Mouse (Mus musculus) gonadal fat pad, adult 2 months (tissue): ENCODE data around the gene Ntsr1. TPM values are rescaled to one million over a fixed set of nuclear protein-coding genes. Genes with fewer than 3 reads are reported as not detected.

Experiments used
- DNase-seq: peaks from one replicate; pipeline ENCODE4 v3.0.0-alpha.2; 2012; ENCODE audit warnings: low read depth
- polyA plus RNA-seq: library from polyadenylated mRNA; depleted of rRNA; stranded (reverse); fragments of >200 nt; gene quantifications from 2 replicates; pipeline ENCODE4 v1.2.3, GENCODE M21; 2012

Ntsr1 gene
- polyA plus RNA-seq, 1 experiment = 4.3 TPM

DNA sequence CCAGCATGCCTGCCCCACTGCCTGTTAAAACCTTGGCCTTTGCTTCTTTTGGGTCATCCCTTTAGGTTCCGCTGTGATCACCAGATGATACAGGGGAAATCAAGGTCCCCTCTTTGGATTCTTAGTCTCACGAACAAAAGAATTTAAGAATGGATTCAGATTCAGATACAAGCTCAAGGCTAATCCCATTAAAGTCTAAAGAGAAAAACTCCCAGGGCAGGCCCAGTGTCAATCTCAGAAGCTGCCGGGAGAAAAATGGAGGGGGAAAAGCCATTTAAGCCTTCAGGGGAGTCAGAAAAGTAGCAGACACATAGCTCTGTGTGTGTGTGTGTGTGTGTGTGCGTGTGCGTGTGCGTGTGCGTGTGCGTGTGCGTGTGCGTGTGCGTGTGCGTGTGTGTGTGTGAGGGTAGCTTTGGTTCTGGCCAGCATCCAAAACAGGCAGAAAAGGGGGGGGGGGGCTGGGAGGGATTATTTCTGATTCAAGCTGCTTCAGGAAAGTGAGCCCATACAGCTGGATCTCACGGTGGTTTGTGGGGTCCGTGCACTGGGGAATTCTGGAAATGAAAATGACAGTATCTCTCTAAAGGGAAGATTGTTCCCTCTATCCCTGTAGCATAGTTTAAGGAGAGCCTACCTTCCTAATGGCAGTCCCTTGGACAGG lies 8.8 kb downstream of the Ntsr1 start:
- DNase-seq = no peak

DNA sequence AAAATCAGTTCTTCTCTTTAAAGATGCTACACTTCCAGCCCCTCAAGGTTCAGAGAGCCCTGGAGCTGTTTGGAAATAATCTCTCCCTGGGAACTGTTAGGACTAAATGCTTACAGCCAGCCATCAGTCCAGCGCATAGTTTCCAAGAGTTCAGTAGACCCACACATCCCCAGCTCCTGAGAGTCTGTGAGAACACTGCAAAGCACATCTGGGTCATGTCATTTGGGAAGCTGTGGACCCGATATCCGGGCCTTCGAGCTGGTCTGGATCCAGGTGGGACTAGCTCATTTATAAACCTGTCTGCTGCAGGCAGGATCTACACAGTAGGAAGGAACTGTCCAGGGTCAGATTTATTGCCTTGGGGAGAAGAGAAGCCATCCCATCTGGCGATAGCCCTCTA lies 11.1 kb downstream of the Ntsr1 start:
- no peak for DNase-seq

DNA sequence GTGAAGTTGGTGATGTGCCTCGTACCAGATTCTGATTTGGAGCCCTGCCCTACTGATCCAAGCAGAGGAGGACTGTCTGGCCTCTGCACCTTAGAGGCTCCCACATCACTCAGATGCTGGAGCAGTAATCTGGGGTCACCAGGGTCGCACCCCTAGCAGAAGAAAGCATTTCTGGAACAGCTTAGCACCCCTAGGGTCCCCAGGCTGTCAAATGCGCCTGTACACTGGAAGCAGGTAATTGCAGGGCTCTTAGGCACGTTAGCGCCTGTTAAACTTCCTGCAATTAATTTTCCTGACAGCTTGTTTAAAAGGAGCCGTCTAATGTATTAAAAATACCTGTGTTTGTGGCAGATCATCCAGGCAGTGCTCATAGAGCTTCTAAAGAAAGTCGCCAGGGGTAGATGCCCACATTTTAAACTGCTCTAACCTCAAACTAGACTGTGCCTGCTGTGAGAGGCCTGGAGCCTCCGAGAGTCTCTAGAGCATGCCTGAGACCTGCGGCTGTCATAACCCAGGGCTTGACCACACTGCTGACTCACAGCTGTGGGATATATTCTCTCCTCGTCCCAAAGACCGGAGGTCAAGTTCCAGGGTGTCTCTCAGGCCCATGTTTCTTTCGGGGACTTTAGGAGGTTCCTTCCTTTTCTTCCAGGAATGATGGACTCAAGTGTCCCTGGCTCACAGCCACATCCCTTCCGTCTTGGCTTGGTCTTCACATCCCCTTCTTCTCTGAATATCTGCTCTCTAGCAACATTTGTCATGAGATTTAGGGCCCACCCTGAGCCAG lies 12.3 kb downstream of the Ntsr1 start:
- DNase-seq = no peak

DNA sequence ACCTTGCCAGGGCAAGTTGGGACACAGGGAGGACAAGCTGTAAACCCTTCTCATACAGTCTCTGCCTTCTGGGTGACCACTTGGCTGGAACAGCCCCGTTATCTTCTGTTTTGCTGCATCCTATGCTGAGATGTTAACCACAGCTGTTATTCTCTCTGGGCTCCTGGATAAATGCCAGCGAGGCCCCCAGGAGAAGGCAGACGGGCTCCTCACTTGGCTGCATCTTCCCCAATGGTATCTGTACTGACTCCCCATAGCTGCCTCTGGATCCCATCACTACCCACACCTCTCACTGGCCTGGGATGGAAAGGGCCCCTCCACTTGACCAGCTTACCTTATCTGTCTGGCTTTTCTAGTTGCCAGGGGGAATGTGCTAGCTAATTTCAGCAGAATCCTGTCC lies 13.2 kb downstream of the Ntsr1 start:
- DNase-seq = no peak

DNA sequence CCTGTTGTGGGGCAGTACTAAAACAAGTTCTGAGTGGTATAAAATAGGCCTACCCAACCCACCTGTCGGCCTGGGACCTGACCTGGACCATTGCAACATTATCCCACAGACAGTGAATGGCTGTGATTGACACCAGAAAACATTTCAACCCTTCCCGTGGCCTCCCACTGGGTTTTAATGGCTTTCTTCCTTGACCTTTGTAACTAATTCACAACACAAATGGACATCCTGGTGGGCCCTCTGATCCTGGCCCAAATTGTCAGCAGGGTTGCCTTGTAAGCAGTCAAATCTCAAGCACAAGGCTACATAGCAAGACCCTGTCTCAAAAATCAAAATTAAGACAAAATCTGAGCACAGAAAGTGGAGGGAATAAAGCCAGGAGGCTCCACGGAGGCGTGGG lies 14.1 kb downstream of the Ntsr1 start:
- no peak for DNase-seq

DNA sequence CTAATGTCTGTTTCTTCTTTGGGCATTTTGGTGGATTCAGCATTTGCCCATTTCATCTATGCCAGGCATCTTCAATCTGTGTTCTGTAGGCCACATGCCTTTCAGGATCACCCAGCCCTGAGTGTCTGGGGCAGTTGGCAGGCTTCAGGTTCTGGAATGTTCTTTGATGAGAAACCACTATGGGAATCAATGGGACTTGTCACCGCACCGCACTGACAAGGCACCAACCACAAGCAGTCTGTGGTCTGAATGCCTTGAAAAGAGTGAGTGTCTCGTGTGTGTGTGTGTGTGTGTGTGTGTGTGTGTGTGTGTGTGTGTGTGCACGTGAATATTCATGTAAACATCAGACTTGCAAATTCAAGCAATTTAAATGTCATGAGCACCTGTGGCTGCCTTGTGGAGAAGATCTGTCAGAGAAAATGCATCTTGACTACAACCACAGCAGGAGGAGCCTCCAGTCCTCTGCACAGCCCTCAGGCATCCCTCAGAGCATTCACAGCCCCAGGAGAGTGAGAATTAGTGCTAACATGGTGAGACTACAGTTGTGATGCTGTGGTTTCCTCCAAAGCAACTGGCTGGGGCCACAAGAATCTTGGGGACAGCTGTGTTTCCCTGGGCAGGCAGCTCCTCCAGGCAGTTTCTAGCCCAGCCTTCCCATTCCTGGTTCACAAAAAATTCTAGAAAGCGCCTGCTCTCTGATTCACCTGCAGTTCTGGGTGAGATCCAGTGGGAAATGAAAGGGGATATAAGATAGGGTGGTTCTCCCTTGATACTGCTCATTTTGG lies 21.9 kb downstream of the Ntsr1 start:
- no peak for DNase-seq

DNA sequence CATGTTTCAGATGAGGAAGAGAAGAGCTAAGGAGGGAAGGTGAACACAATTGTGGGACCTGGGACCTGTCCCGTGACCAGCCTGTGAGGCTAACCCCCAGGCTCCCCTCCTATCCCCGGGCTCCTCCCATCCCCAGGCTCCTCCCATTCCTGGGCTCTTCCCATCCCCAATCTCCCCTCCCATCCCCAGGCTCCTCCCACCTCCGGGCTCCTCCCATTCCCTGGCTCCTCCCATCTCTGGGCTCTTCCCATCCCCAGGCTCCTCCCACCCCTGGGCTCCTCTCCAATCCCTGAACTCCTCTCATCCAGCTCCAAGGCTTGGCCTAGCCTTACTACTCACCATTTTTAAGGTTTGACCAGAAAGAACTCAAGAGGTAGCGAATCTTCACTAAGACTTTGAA lies 23.0 kb downstream of the Ntsr1 start:
- DNase-seq = no peak

DNA sequence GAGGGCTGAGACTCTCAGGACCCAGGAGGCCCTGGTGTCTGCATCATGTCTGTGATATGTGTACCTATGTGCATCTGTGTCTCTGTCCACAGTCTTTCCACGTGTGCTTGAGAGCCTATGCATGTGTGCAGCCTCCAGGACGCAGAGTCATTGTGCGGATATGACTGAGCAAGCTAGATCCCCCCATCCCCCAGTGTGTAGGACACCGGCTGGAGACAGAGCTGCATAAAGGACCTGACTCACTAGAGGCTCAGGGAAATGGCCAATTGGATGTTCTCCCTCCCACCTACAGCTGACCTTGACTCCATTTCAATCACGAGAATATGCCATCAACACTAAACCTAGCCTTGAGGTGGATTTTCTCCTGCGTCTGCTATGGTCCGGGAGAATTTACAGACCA lies 27.7 kb downstream of the Ntsr1 start:
- no peak for DNase-seq

DNA sequence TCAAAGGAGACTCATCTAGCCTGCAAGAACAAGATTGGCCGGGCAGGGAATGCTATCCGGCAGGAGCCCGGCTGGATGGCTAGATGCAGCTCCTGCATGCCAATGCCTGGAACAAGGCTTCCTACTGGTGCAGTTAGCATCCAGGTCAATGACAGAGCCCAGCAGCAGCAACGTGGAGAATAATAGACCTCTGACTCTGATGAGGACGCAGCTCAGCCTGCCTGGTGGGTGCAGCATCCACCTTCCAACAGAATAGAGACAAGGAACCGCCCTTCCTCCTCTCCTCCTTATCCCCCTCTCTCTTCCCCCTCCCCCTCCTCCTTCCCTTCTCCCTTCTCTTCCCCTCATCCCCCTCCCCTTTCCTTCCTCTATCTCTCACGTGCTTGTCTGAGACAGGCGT lies 28.1 kb downstream of the Ntsr1 start:
- no peak for DNase-seq

DNA sequence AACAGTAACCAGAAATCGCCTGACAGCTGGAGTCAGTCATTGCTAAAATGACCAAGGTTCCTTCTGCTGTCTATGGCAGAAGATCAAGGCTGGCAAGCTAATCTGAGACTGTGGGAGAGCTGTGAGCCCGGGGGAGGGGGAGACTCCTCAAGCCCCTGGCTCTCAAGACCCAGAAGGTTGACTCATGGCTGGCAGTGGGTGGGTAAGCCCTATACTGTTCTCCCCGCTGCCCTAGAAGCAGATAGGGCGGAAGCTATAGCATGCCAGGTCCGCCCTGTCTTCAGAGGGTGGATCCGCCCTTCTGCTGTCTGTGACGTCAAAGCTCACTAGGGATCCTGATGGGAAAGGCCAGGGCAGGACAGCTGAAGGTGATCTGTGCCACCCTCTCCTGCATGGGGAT lies 30.4 kb downstream of the Ntsr1 start:
- DNase-seq = no peak

DNA sequence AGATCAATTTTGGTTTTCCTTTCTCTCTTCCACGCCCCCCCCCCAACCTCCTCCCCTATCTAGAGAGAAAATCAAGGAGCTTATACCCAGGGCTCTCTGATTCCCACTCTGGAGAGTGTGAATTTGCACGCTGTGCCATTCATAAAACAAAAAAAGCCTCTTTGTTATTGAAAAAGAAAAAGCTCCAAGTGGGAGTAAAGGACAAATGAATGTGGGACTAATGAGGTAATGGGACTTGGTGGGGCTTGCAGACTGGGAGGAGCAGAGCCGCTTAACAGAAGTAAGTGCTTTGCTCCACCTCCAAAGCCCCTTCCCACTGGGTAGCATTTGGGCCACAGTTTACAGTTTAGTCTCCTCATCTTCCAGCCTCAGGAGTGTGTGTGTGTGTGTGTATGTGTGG lies 30.8 kb downstream of the Ntsr1 start:
- no peak for DNase-seq

DNA sequence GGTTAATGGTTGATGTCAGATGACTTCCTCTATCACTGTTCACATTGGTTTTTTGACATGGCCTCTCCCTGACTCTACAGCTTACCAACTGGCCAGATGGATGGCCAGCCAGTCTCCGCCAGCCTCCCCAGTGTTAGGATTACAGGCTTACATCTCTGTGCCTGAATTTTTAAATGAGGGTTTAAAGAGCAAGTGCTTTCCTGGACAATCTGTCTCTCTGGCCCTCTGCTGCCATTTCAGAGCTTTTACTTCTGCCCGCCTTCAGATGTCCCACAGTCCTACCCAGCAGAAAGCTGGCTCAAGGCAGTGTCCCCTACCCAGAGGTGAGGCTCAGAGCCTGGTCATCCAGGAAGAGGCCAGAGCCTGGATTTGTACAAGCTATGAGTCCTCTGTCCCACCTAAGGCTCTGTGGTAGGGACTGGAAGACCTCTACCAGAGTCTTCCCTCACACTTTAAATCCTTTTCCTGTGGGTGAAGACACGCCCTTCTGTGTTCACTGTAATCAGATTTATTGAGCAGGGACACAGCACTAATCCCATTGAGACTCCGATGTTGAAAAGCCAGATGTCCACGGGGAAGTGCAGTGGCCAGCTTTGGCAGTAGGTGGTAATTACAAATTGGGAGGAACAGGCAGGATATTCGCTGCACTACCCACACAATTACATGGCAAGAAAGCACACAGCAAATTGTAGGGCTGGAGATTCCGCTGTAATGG lies 32.1 kb downstream of the Ntsr1 start:
- DNase-seq = no peak

DNA sequence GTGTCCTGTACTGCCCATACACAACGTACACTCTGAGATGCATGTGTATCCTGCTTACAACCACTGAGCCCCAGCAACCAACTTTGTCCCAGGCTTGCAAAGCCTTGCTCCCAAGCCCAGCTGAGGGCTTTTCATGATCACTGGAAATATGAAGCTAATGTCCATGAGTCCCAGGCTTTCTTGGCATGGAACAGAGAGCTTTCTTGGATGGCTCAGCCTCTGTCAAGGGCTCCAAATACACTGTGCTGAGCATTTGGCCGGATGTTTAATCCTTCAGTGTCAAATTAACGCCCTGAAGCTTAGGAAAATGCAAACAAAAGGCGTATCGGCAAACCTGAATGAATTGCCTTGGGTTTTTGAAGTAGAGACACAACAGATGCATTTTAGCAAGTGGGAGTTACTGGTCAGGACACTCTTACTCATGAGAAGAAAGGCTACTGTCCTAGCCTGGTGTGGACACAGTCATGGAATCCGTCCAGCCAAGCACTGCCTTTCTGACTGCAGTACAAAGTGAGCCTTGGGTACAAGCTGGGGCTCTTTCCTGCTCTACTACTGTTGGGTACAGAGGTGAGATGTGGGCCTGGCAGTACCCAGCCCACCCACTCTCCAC lies 32.7 kb downstream of the Ntsr1 start:
- DNase-seq = no peak

DNA sequence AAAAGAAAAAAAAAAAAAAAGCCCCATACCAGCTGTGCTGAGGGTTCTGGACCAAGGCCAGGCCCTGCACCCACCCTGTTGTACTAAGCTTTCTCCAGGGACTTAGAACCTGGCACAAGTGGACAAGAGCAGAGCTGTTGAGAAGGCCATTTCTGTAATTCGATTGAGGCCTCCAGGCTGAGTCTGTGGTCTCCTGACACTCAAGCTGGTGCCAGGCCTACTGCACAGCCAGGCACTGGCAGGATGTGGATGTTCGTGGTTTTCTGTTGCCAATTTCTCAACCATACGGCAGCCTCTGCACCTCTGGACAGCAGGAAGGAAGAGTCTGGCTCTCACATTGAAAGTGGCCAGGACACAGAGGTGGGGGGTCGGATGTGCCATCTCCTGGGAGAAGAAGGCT lies 33.5 kb downstream of the Ntsr1 start:
- no peak for DNase-seq

DNA sequence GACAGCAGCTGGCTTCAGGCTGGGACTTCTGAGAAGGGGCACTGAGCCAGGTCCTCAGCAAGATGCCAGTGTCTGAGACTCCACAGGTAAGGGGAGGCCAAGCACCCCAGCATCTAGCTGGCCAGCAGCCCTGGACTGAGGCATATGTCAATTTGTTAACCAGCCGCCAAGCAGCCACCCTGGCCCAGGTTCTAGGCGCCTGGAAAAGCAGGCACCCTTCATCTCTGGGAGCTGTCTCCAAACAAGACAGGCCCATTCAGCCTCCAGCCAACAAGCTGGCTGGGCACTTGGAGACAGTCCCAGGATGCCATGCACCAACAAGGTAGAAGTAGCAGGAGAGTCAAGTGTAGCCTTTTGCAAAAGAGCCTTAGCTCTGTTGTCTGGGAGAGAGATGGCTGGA lies 43.9 kb downstream of the Ntsr1 start:
- no peak for DNase-seq

DNA sequence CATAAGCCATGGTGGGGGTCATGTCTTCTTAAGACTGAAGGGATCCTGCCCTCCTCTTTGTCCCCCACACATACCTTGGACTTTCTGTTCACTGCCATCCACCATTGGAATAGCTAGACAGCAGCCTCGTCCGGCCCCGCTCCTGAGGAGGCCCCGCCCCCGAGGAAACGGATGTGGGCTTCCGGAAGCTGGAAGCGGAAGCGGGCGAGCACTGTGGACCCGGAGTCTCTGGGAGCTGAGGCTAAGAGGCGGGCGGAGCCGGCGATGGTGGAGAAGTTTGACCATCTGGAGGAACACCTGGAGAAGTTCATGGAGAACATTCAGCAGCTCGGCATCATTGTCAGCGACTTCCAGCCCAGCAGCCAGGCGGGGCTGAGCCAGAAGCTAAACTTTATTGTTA lies 45.3 kb downstream of the Ntsr1 start:
- DNase-seq = no peak

DNA sequence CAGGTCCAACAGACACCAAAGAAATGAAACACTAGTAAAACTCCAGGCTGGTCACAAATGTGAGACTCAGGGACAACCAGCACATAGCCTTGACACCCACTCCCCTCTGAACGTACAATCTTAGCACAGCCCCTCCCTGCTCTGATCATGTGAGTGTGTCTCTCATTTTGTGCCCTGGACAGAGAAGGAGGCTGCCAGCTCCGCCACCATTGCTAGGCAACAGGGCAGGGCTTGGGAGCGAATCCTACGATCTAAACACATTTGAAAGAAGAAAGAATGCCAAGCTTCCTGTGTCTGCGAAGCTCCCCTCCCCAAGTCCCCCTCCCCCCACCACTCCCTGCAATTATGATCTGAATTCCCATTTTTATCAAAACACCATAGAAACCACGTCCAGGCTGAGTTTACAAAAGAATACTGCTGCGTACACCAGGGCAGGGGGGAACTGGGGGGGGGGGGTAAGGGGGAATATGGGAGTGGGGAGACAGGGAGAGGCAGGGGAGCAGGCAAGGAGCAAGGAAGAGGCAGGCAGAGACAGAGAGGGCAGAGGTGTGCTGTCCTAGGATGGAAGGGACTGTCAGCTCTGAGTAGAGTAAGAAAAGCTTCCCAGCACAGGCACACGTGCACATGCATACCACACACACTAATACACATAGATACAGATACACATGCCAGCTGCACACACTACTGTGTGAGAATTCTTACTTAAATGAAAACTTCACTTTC lies 47.8 kb downstream of the Ntsr1 start:
- DNase-seq = no peak

DNA sequence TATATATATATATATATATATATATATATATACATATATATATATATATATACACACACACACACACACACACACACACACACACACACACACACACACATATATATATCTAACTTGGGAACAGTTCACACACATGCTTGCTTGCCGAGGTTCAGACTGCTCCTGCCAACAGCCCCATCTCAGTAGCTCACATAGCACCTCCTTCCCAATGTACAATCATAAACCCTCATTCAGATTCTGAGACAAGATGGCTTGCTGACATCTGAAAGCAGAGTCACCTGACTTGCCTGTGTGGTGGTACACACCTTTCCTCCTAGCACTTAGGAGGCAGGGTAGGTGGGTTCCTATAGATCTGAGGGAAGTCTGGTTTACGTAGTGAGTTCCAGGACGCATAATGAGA lies 52.6 kb downstream of the Ntsr1 start:
- no peak for DNase-seq

DNA sequence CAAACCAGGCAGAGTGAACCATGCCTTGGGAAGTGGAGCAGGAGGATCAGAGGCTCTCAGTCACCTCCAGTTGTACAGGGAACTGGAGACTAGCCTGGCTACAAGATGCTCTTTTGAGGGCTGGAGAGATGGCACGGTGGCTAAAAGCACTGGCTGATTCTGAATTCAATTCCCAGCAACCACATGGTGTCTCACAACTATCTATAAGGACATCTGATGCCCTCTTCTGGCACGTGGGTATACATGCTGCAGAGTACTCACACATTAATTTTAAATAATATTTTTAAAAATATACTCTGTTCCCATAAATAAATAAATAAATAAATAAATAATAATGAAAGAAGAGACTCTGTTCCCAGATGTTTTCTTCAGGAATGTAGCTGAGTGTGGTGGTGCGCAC lies 55.4 kb downstream of the Ntsr1 start:
- DNase-seq = no peak

DNA sequence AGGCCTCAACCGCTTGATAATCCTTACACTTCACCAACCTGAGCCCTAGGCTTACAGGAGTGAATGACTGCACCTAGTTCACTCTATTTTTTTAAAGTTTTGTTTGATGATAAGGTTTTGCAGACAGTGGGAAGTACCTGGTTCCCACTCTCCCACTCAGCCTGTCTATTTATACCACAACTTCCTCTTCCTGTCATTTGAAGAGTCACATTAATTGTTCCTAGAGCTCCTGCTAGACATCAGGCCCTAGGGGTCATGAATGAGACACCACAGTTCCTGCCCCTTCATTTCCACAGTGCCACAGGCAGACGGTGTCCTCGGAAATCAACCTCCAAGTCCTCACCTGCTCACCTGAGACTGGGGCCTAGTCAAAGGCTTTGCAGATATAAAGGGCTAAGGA lies 56.7 kb downstream of the Ntsr1 start:
- DNase-seq = no peak

DNA sequence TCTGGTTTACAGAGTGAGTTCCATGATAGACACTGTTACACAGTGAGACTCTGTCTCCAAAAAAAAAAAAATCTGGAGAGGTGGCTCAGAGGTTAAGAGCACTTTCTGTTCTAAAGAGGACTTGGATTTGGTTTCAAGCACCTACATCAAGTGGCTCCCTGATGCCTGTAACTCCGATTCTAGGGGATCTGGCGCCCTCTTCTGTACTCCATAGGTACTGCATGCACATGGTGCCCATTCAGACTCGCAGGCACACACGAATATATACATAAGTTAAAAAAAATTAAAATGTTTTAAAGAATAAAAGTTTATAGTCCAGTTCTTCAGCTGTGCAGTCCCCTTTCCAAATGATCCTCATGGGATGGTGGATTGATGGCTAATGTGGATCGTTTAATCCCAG lies 60.5 kb downstream of the Ntsr1 start:
- DNase-seq = no peak
